Mouse (Mus musculus) liver, embryonic 14.5 days (tissue): ENCODE measurements around the gene Slc35b1.
A peak's percentile ranks its signal among the peaks of the same experiment; 100 is the strongest.

Experiments
- CTCF ChIP-seq: IDR thresholded peaks from 2 replicates; pipeline ENCODE4 v1.5.1; 2016; ENCODE audit warnings: antibody characterized with exemption, low read depth, control low read depth
- EP300 ChIP-seq: IDR thresholded peaks from 2 replicates; pipeline ENCODE4 v1.6.1; 2016; ENCODE audit warnings: antibody characterized with exemption, low read depth

GRCm38 (mm10) chr11:95336568-95337128, 47.8 kb upstream of the Slc35b1 start, which contains the start of gene Fam117a:
- TF ChIP-seq CTCF (0 out of 2 replicates have a peak, but pooled peaks have one; percentile 4), EP300 (no peak; the same call in 1 of the 2 replicates)
